Mouse (Mus musculus): ENCODE results near the gene Nupl2. TPM values are rescaled to one million over a fixed set of nuclear protein-coding genes. Genes with fewer than 3 reads are reported as not detected.

Gene Nupl2
- polyA plus RNA-seq, 1 experiment from 2014 or later: 4.7 TPM

- H3K27ac ChIP-seq (ENCODE audit: low read depth, low read length): no peak overlapping the region
- no peaks in the 10 kb centered on the region for H3K36me3 ChIP-seq (ENCODE audit: control insufficient read depth, insufficient read depth)
- no peak overlapping the region for H3K4me3 ChIP-seq (ENCODE audit: low read depth, low read length)
- no peaks in the 10 kb centered on the region for H3K9me3 ChIP-seq (ENCODE audit: control insufficient read depth)
- H3K4me2 ChIP-seq (replicated peaks; ENCODE audit: low read depth): no peak overlapping the region
- no peak for TF ChIP-seq CTCF (IDR thresholded peaks at IDR 0.05; ENCODE audit: low read depth)
- peak; percentile 63 for ATAC-seq
- WGBS: 67% methylated on average over 1 of the region's 1 CpGs
- no peak overlapping the region for H3K9ac ChIP-seq (ENCODE audit: low read depth, low read length)
- H3K4me1 ChIP-seq (replicated peaks; ENCODE audit: control insufficient read depth, insufficient read depth, low read length): no peaks in the 10 kb centered on the region
- no peaks in the 10 kb centered on the region for H3K27me3 ChIP-seq (replicated peaks; ENCODE audit: control insufficient read depth, insufficient read depth, low read length)
These were observed 50.1 kb downstream of the Nupl2 start for GRCm38 (mm10) chr5:24214900-24215299.

Other genes with a start within 250 kb of the Nupl2 start
- gene Fam126a, start 134.3 kb upstream of the Nupl2 start, polyA plus RNA-seq (2015; fragmentation: Nextera tagmentation; extraction: Ambion mirVana): 4.9 and 5.0 TPM in 2 replicates
- gene Klhl7, start 64.4 kb upstream of the Nupl2 start, polyA plus RNA-seq (2015; fragmentation: Nextera tagmentation; extraction: Ambion mirVana): 14.8 and 15.1 TPM in 2 replicates
- 3.0 and 3.1 TPM in 2 replicates for gene Kcnh2, start 186.6 kb downstream of the Nupl2 start, polyA plus RNA-seq (2015; fragmentation: Nextera tagmentation; extraction: Ambion mirVana)
- 3.5 and 3.7 TPM in 2 replicates for gene Nos3, start 199.8 kb downstream of the Nupl2 start, polyA plus RNA-seq (2015; fragmentation: Nextera tagmentation; extraction: Ambion mirVana)
- 0.42 and 0.61 TPM in 2 replicates for gene Atg9b, start 227.2 kb downstream of the Nupl2 start, polyA plus RNA-seq (2015; fragmentation: Nextera tagmentation; extraction: Ambion mirVana)
- 40.4 and 40.9 TPM in 2 replicates for gene Abcb8, start 228.7 kb downstream of the Nupl2 start, polyA plus RNA-seq (2015; fragmentation: Nextera tagmentation; extraction: Ambion mirVana)
- 0.08 and 0.17 TPM in 2 replicates for gene Asic3, start 248.4 kb downstream of the Nupl2 start, polyA plus RNA-seq (2015; fragmentation: Nextera tagmentation; extraction: Ambion mirVana)

All from intestine, postnatal 0 days (tissue).